Mouse (Mus musculus) hematopoietic stem cell, adult 5-6 weeks (primary cell): ENCODE measurements around the gene Nop14. TPM values are rescaled to one million over a fixed set of nuclear protein-coding genes. Genes with fewer than 3 reads are reported as not detected.

Experiments used
- total RNA-seq: library from RNA; stranded (forward); fragments of 172-1452, 232-1000 nt; gene quantifications from 2 replicates; pipeline ENCODE4 v1.2.3, GENCODE M21; 2017

The Nop14 gene
- total RNA-seq, 1 experiment from 2014 or later, result 58.8 TPM

Other genes with a start within 250 kb of the Nop14 start
- 36.1 and 39.5 TPM in 2 replicates for gene Tnip2, start 146.2 kb downstream of the Nop14 start, total RNA-seq
- 22.6 and 23.4 TPM in 2 replicates for gene Sh3bp2, start 134.3 kb downstream of the Nop14 start, total RNA-seq
- gene Add1, start 86.5 kb downstream of the Nop14 start, total RNA-seq, result 130 and 184 TPM in 2 replicates
- 76.8 and 89.1 TPM in 2 replicates for gene Mfsd10, start 22.9 kb downstream of the Nop14 start, total RNA-seq
- gene Grk4, start 231 bp upstream of the Nop14 start, total RNA-seq, result 0.84 and 1.1 TPM in 2 replicates
- gene Htt, start 101.6 kb upstream of the Nop14 start, total RNA-seq, result 19.5 and 33.1 TPM in 2 replicates
- 1.8 and 4.6 TPM in 2 replicates for gene Msantd1, start 247.9 kb upstream of the Nop14 start, total RNA-seq